Mouse (Mus musculus): Measurements from ENCODE around the gene Lmnb2.

DNA sequence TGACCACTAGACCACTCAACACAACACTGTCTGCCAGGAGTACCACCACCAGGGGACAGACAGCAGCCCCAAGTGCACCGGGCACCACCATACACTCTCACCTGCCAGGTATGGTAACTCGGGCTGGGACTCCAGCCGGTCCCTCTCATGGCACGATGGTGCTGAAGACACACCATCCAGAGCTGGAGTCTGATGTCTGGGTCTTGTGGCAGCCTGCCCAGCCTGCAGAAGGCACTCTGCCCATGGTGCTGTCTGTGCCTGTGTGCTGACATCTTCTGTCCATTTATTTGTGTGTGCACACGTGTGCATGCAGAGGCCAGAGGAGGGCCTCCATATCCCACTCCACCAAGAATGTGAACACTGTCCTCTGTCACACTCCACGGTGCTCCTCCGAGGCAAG, 22.9 kb downstream of the Lmnb2 start:
- TF ChIP-seq CTCF (IDR thresholded peaks at IDR 0.05; ENCODE audit: low read depth, low read length) (no peak), TAL1 (conservative IDR thresholded peaks at IDR 0.05; ENCODE audit: low read depth, low read length) (no peak), GATA1 (IDR thresholded peaks at IDR 0.05; ENCODE audit: borderline replicate concordance, low read length) (no peak)

Data from G1E (cell line).